Mouse (Mus musculus) kidney, postnatal 0 days (tissue): Measurements from ENCODE around the gene Dpp9. TPM values are rescaled to one million over a fixed set of nuclear protein-coding genes. Genes with fewer than 3 reads are reported as not detected.
"Not testable (repeated sequence)": the region's sequence is repeated elsewhere in the genome, so short reads cannot be mapped to it uniquely, and the experiment has no call there.

Experiments
- ATAC-seq: fragments of 200-750 bp; cut with Nextera tagmentation; replicated peaks from 2 replicates; pipeline ENCODE4 v1.8.0; 2017; ENCODE audit warnings: low read depth, moderate number of reproducible peaks, moderate TSS enrichment, moderate library complexity; ENCODE audit not compliant: low FRiP score
- DNase-seq: peaks from one replicate; pipeline ENCODE4 v3.0.0-alpha.2; 2016; ENCODE audit warnings: low spot score
- H3K27ac ChIP-seq: fragments of 300-500 bp; sonication (generic); 2 replicates; pipeline ENCODE4 v1.5.1; 2014; ENCODE audit warnings: mild to moderate bottlenecking
- H3K27me3 ChIP-seq: fragments of 300-500 bp; sonication (generic); 2 replicates; pipeline ENCODE4 v1.6.1; 2014; ENCODE audit warnings: low read length, mixed read lengths; ENCODE audit not compliant: insufficient read depth
- H3K36me3 ChIP-seq: fragments of 300-500 bp; sonication (generic); 2 replicates; pipeline ENCODE4 v1.6.1; 2014; ENCODE audit warnings: low read length, mixed read lengths; ENCODE audit not compliant: insufficient read depth
- H3K4me1 ChIP-seq: fragments of 300-500 bp; sonication (generic); replicated peaks from 2 replicates; pipeline ENCODE4 v1.6.1; 2014; ENCODE audit warnings: antibody characterized with exemption, low read length, mixed read lengths; ENCODE audit not compliant: insufficient read depth
- H3K4me2 ChIP-seq: fragments of 300-500 bp; sonication (generic); 2 replicates; pipeline ENCODE4 v1.6.1; 2014; ENCODE audit warnings: mild to moderate bottlenecking, low read length, moderate library complexity, mixed read lengths
- H3K4me3 ChIP-seq: fragments of 300-500 bp; sonication (generic); replicated peaks from 2 replicates; pipeline ENCODE4 v1.5.1; 2014; ENCODE audit warnings: low read depth, low read length
- H3K9ac ChIP-seq: fragments of 300-500 bp; sonication (generic); 2 replicates; pipeline ENCODE4 v1.6.1; 2014; ENCODE audit warnings: low read depth, low read length
- H3K9me3 ChIP-seq: fragments of 300-500 bp; sonication (generic); replicated peaks from 2 replicates; pipeline ENCODE4 v1.6.1; 2016; ENCODE audit warnings: low read length, inconsistent platforms, mixed read lengths
- CTCF ChIP-seq: IDR thresholded peaks from 2 replicates; pipeline ENCODE4 v1.5.1; 2016; ENCODE audit warnings: antibody characterized with exemption, low read depth, mild to moderate bottlenecking, moderate library complexity
- WGBS: fragments of 180-500 bp; shearing (Covaris S2); extraction: QIAGEN DNeasy Blood & Tissue Kit; methylation state at CpG from one replicate; pipeline ENCODE4 v1.1.7; 2014; 5-methylcytosine and 5-hydroxymethylcytosine counted together
- polyA plus RNA-seq: library from polyadenylated mRNA; unstranded; fragments of >200 nt; fragmentation: Nextera tagmentation; extraction: Ambion mirVana; gene quantifications from 2 replicates; pipeline ENCODE4 v1.2.1, GENCODE M21; 2015

Gene Dpp9
- polyA plus RNA-seq, 1 experiment from 2014 or later, result 22.1 TPM

DNA sequence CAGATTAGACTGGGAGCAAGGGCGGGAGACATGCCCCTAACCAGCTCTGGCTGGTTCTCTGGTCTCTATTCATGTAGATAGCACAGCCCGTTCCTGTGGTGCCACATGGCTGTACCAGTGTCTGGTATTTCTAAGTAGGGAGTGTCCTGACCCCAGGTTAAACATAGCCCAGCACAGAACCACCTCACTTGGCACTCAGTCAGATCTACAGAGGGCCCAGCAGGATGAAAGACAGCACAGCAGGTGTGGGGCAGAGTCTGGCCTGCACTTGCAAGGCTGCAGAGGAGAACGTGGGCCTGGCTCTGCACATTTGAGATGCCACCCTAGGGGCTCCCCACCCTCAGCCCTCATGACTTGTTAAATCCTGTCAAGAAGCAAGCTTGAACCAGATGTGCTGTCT is 42.5 kb upstream of the Dpp9 start:
- no peaks in the 10 kb centered on the region for H3K9me3 ChIP-seq
- no peaks in the 10 kb centered on the region for H3K27me3 ChIP-seq
- H3K27ac ChIP-seq, result no peak overlapping the region
- TF ChIP-seq CTCF, result no peak
- H3K4me1 ChIP-seq, result peaks cover 17% of the 10 kb centered on the region; the same call in 1 of the 2 replicates
- no peak for DNase-seq
- no peak overlapping the region for H3K9ac ChIP-seq
- no peak overlapping the region for H3K4me2 ChIP-seq
- 76% methylated on average over 3 of the region's 3 CpGs for WGBS
- H3K4me3 ChIP-seq, result no peak overlapping the region
- no peak for ATAC-seq
- peaks cover 31% of the 10 kb centered on the region; the same call in 1 of the 2 replicates for H3K36me3 ChIP-seq

DNA sequence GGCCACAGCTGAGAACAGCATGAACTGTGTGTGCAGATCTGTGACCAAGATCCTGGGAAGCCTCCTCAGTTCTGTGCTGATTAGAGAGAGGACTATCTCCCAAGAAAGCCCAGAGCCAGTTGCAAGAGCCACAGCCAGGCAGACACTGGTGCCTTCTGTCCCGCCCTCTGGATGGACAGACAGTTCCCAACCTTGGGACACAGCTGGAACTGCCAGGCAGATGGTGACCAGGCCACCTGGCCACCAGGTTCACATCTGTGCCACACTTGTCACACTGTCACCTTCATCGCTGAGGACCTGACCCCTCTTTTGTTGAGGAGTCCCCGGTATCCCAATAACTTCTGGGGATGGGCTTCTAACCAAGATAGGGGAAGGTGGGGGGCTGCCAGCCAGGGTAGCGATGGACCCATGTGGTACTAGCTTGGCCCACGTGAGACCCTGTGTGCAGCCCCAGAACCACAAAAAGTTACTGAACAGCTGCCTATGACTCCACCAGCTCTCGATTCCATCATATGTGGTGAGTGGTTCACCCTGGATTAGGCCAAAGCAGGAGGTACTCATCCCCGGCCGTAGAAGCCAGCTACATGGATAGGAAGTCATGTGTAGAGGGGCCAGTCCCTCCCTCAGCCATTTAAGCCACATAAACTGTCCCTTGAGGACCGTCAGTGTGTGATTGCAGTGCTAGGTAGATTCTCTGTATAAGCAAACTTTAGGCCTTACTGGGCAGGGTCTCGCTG is 40.8 kb upstream of the Dpp9 start:
- TF ChIP-seq CTCF, result no peak
- Histone ChIP-seq H3K4me2 (no peak overlapping the region), H3K9me3 (no peaks in the 10 kb centered on the region), H3K27ac (no peak overlapping the region), H3K4me3 (no peak overlapping the region), H3K9ac (peak overlapping the region; percentile 35; the same call in 1 of the 2 replicates), H3K27me3 (no peaks in the 10 kb centered on the region), H3K4me1 (peaks cover 17% of the 10 kb centered on the region; the same call in 1 of the 2 replicates), H3K36me3 (peaks cover 31% of the 10 kb centered on the region; the same call in 1 of the 2 replicates)
- ATAC-seq, result no peak
- no peak for DNase-seq
- WGBS, result 87% methylated on average over 10 of the region's 10 CpGs

DNA sequence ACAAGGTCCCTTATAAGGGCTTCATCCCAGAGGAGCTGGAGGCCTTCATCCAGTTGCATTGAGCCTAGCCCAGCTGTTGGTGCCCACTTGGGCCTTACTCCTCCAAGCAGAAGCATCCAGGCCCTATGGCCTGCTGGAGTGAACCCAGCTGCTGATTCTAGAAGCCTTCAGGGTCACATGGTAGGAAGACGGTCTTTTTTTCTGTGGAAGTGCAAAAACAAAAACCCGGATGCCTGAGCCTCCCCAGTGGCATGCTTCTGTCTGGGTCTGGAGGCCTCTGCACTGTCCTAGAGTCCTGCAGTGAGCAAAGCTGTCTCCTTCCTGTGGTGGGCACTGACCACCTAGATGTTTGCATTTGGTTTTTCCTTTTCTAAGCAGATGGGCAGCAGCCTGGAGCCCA is 40.1 kb upstream of the Dpp9 start:
- Histone ChIP-seq H3K36me3 (peaks cover 31% of the 10 kb centered on the region; the same call in 1 of the 2 replicates), H3K9ac (peak overlapping the region; percentile 35; the same call in 1 of the 2 replicates), H3K4me1 (peaks cover 17% of the 10 kb centered on the region; the same call in 1 of the 2 replicates)
- DNase-seq, ATAC-seq, H3K4me3 ChIP-seq, H3K9me3 ChIP-seq, H3K4me2 ChIP-seq, H3K27ac ChIP-seq, H3K27me3 ChIP-seq: not testable (repeated sequence)
- 49% methylated on average over 2 of the region's 2 CpGs for WGBS

DNA sequence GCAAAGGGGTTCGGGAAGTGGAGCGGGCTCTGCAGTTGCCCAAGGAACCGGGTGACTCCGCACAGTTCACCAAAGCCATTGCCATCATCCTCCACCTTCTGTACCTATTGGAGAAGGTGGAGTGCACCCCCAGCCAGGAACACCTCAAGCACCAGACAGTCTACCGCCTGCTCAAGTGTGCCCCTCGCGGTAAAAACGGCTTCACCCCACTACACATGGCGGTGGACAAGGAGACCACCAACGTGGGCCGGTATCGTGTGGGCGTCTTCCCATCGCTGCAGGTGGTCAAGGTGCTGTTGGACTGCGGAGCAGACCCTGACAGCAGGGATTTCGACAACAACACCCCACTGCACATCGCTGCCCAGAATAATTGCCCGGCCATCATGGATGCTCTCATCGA is 39.6 kb upstream of the Dpp9 start:
- not testable (repeated sequence) for H3K4me3 ChIP-seq, ATAC-seq, H3K27me3 ChIP-seq, H3K27ac ChIP-seq, H3K9ac ChIP-seq, DNase-seq, H3K9me3 ChIP-seq
- 92% methylated on average over 19 of the region's 19 CpGs for WGBS
- Histone ChIP-seq H3K4me1 (peaks cover 17% of the 10 kb centered on the region; the same call in 1 of the 2 replicates), H3K36me3 (peaks cover 31% of the 10 kb centered on the region; the same call in 1 of the 2 replicates), H3K4me2 (0 out of 2 replicates have a peak overlapping the region, but pooled peaks have one; percentile 79)

DNA sequence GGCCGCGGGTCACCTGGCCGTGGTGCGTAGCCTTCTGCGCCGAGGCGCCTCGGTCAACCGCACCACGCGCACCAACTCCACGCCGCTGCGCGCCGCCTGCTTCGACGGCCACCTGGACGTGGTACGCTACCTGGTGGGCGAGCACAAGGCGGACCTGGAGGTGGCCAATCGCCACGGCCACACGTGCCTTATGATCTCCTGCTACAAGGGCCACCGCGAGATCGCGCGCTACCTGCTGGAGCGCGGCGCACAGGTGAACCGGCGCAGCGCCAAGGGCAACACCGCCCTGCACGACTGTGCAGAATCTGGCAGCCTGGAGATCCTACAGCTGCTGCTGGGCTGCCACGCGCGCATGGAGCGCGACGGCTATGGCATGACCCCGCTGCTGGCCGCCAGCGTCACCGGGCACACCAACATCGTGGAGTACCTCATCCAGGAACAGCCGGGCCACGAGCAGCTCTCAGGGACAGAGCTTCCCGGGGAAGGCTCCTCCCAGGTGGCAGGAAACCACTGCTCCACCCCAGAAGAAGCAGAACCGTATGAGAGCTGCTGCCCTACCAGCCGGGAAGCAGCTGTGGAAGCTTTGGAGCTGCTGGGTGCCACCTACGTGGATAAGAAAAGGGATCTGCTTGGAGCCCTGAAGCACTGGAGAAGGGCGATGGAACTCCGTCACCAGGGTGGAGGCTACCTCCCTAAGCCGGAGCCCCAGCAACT is 38.6 kb upstream of the Dpp9 start:
- ATAC-seq, result peak; percentile 11
- H3K27ac ChIP-seq, result peak overlapping the region; percentile 83
- peak overlapping the region; percentile 67 for H3K4me3 ChIP-seq
- no peak for TF ChIP-seq CTCF
- no peak for DNase-seq
- H3K27me3 ChIP-seq, result no peaks in the 10 kb centered on the region
- H3K36me3 ChIP-seq, result peaks cover 31% of the 10 kb centered on the region; the same call in 1 of the 2 replicates
- peak overlapping the region; percentile 69 for H3K9ac ChIP-seq
- 8% methylated on average over 52 of the region's 58 CpGs for WGBS
- H3K4me1 ChIP-seq, result peaks cover 17% of the 10 kb centered on the region; the same call in 1 of the 2 replicates
- H3K4me2 ChIP-seq, result peak overlapping the region; percentile 79
- no peaks in the 10 kb centered on the region for H3K9me3 ChIP-seq

DNA sequence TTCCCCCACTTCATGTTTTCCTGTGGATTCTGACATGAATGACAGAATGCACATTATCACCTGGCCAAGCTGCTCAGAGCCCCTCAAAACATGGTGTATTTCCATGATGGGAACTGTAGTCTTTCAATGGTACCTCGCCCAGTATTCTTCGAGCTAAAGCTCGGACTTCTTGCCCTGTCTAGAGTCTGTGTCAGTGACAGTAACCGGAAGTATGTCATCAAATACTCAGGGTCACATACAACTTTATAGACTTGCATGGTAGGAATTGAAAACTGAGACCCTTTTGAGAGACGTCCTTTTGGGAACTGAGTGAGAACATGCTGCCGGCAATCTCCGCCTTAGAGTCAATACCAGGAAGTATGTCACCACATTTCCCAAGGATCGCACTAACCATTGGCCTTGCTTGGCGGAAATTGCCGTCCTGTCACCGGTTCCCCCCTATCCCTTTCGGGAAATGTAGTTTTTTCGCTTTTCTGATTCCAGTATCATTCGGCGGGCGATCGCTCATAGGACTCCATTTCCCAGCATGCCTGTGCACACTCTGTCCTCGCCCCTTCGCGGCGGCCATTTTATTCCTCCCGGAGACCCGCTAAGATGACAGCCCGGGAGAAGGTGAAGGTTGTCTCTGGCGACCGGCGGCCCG is 37.7 kb upstream of the Dpp9 start, which contains the start of gene Fem1a:
Fem1a (plus strand) TSS at position 572 of the 643 bp plus-strand sequence.
- under 1% methylated on average over 28 of the region's 28 CpGs for WGBS

More for the DNA sequence above, 37.7 kb upstream of the Dpp9 start, which contains the start of gene Fem1a:
- TF ChIP-seq CTCF, result no peak
- peak; percentile 100 for DNase-seq
- Histone ChIP-seq H3K9me3 (no peaks in the 10 kb centered on the region), H3K9ac (peak within 1 kb of the TSS; percentile 69), H3K36me3 (peaks cover 26% of the 10 kb centered on the region; the same call in 1 of the 2 replicates), H3K27me3 (no peaks in the 10 kb centered on the region), H3K27ac (peak within 1 kb of the TSS; percentile 92), H3K4me1 (peaks cover 17% of the 10 kb centered on the region; the same call in 1 of the 2 replicates), H3K4me3 (peak within 1 kb of the TSS; percentile 67), H3K4me2 (peak within 1 kb of the TSS; percentile 79)
- ATAC-seq, result peak; percentile 92
